Mouse (Mus musculus): Measurements from ENCODE around the gene Clec4g. TPM values are rescaled to one million over a fixed set of nuclear protein-coding genes. Genes with fewer than 3 reads are reported as not detected.

Gene Clec4g
- polyA plus RNA-seq, 1 experiment = 0.13 TPM

GRCm38 (mm10) chr8:3683408-3684176, 36.9 kb downstream of the Clec4g start:
- Histone ChIP-seq H3K4me1 (ENCODE audit: control insufficient read depth, insufficient read depth, low read length) (no peaks in the 10 kb centered on the region), H3K4me3 (ENCODE audit: insufficient read depth, low read length) (no peak overlapping the region), H3K27ac (ENCODE audit: insufficient read depth, low read length) (no peak overlapping the region)
- TF ChIP-seq CTCF (IDR thresholded peaks at IDR 0.05; ENCODE audit: extremely low read depth, insufficient read depth, low read length) = no peak
- TF ChIP-seq POLR2A (IDR thresholded peaks at IDR 0.05; ENCODE audit: extremely low read depth, insufficient read depth, low read length) = no peak

- Histone ChIP-seq H3K4me3 (ENCODE audit: insufficient read depth, low read length) (no peak overlapping the region), H3K4me1 (ENCODE audit: control insufficient read depth, insufficient read depth, low read length) (no peaks in the 10 kb centered on the region; the same call in 1 of the 2 replicates), H3K27ac (ENCODE audit: insufficient read depth, low read length) (no peak overlapping the region)
- TF ChIP-seq CTCF (IDR thresholded peaks at IDR 0.05; ENCODE audit: extremely low read depth, insufficient read depth, low read length) (no peak), POLR2A (IDR thresholded peaks at IDR 0.05; ENCODE audit: extremely low read depth, insufficient read depth, low read length) (no peak)
Observed at GRCm38 (mm10) chr8:3682435-3682834, 38.0 kb downstream of the Clec4g start.

GRCm38 (mm10) chr8:3679656-3680055, 40.8 kb downstream of the Clec4g start:
- no peak for TF ChIP-seq POLR2A (IDR thresholded peaks at IDR 0.05; ENCODE audit: extremely low read depth, insufficient read depth, low read length)
- no peak for TF ChIP-seq CTCF (IDR thresholded peaks at IDR 0.05; ENCODE audit: extremely low read depth, insufficient read depth, low read length)
- H3K27ac ChIP-seq (ENCODE audit: insufficient read depth, low read length) = no peak overlapping the region
- H3K4me3 ChIP-seq (ENCODE audit: insufficient read depth, low read length) = no peak overlapping the region
- no peaks in the 10 kb centered on the region; the same call in 1 of the 2 replicates for H3K4me1 ChIP-seq (ENCODE audit: control insufficient read depth, insufficient read depth, low read length)

GRCm38 (mm10) chr8:3679236-3679635, 41.2 kb downstream of the Clec4g start:
- H3K27ac ChIP-seq (ENCODE audit: insufficient read depth, low read length) = no peak overlapping the region
- H3K4me1 ChIP-seq (ENCODE audit: control insufficient read depth, insufficient read depth, low read length) = no peaks in the 10 kb centered on the region; the same call in 1 of the 2 replicates
- H3K4me3 ChIP-seq (ENCODE audit: insufficient read depth, low read length) = no peak overlapping the region
- TF ChIP-seq CTCF (IDR thresholded peaks at IDR 0.05; ENCODE audit: extremely low read depth, insufficient read depth, low read length) (no peak), POLR2A (IDR thresholded peaks at IDR 0.05; ENCODE audit: extremely low read depth, insufficient read depth, low read length) (no peak)

GRCm38 (mm10) chr8:3678831-3679230, 41.6 kb downstream of the Clec4g start:
- H3K4me1 ChIP-seq (ENCODE audit: control insufficient read depth, insufficient read depth, low read length) = no peaks in the 10 kb centered on the region; the same call in 1 of the 2 replicates
- no peak for TF ChIP-seq POLR2A (IDR thresholded peaks at IDR 0.05; ENCODE audit: extremely low read depth, insufficient read depth, low read length)
- TF ChIP-seq CTCF (IDR thresholded peaks at IDR 0.05; ENCODE audit: extremely low read depth, insufficient read depth, low read length) = no peak
- H3K4me3 ChIP-seq (ENCODE audit: insufficient read depth, low read length) = no peak overlapping the region
- H3K27ac ChIP-seq (ENCODE audit: insufficient read depth, low read length) = no peak overlapping the region

GRCm38 (mm10) chr8:3676993-3677579, 43.4 kb downstream of the Clec4g start:
- Histone ChIP-seq H3K4me3 (ENCODE audit: insufficient read depth, low read length) (peak overlapping the region; percentile 67), H3K27ac (ENCODE audit: insufficient read depth, low read length) (no peak overlapping the region), H3K4me1 (ENCODE audit: control insufficient read depth, insufficient read depth, low read length) (no peaks in the 10 kb centered on the region; the same call in 1 of the 2 replicates)
- TF ChIP-seq CTCF (IDR thresholded peaks at IDR 0.05; ENCODE audit: extremely low read depth, insufficient read depth, low read length) (no peak), POLR2A (IDR thresholded peaks at IDR 0.05; ENCODE audit: extremely low read depth, insufficient read depth, low read length) (no peak)

- TF ChIP-seq CTCF (IDR thresholded peaks at IDR 0.05; ENCODE audit: extremely low read depth, insufficient read depth, low read length) = peak; percentile 65
- TF ChIP-seq POLR2A (IDR thresholded peaks at IDR 0.05; ENCODE audit: extremely low read depth, insufficient read depth, low read length) = peak; percentile 69; the same call in 1 of the 2 replicates
- Histone ChIP-seq H3K27ac (ENCODE audit: insufficient read depth, low read length) (peak within 1 kb of the TSS; percentile 32), H3K4me1 (ENCODE audit: control insufficient read depth, insufficient read depth, low read length) (no peaks in the 10 kb centered on the region; the same call in 1 of the 2 replicates), H3K4me3 (ENCODE audit: insufficient read depth, low read length) (peak within 1 kb of the TSS; percentile 67)
Observed at GRCm38 (mm10) chr8:3676131-3676992, 44.1 kb downstream of the Clec4g start, which contains the start of gene Trappc5. TSS of gene Trappc5 (plus strand) at chr8:3676299.

- no peak overlapping the region for H3K27ac ChIP-seq (ENCODE audit: insufficient read depth, low read length)
- H3K4me3 ChIP-seq (ENCODE audit: insufficient read depth, low read length) = no peak overlapping the region
- H3K4me1 ChIP-seq (ENCODE audit: control insufficient read depth, insufficient read depth, low read length) = no peaks in the 10 kb centered on the region; the same call in 1 of the 2 replicates
- TF ChIP-seq POLR2A (IDR thresholded peaks at IDR 0.05; ENCODE audit: extremely low read depth, insufficient read depth, low read length) = no peak
- TF ChIP-seq CTCF (IDR thresholded peaks at IDR 0.05; ENCODE audit: extremely low read depth, insufficient read depth, low read length) = no peak
Observed at GRCm38 (mm10) chr8:3674671-3675070, 45.8 kb downstream of the Clec4g start.

GRCm38 (mm10) chr8:3671980-3672491, 48.4 kb downstream of the Clec4g start, which contains the start of gene Fcor:
TSS of gene Fcor (minus strand) at chr8:3672362.
- Histone ChIP-seq H3K27ac (ENCODE audit: insufficient read depth, low read length) (peak within 1 kb of the TSS; percentile 21), H3K4me3 (ENCODE audit: insufficient read depth, low read length) (peak within 1 kb of the TSS; percentile 44), H3K4me1 (ENCODE audit: control insufficient read depth, insufficient read depth, low read length) (no peaks in the 10 kb centered on the region; the same call in 1 of the 2 replicates)
- TF ChIP-seq POLR2A (IDR thresholded peaks at IDR 0.05; ENCODE audit: extremely low read depth, insufficient read depth, low read length) = peak; percentile 67
- peak; percentile 86 for TF ChIP-seq CTCF (IDR thresholded peaks at IDR 0.05; ENCODE audit: extremely low read depth, insufficient read depth, low read length)

All from cortical plate, adult 2 months (tissue).